Mouse (Mus musculus) heart, postnatal 0 days (tissue): Measurements from ENCODE around the gene Rita1.

Experiments
- CTCF ChIP-seq: IDR thresholded peaks from 2 replicates; pipeline ENCODE4 v1.5.1; 2016; ENCODE audit warnings: antibody characterized with exemption, control low read depth, low read depth
- EP300 ChIP-seq: IDR thresholded peaks from 2 replicates; pipeline ENCODE4 v1.6.1; 2016; ENCODE audit warnings: antibody characterized with exemption, low read depth

GRCm38 (mm10) chr5:120605688-120606087 is 6.7 kb downstream of the Rita1 start:
- TF ChIP-seq CTCF: peak; percentile 90
- TF ChIP-seq EP300: no peak
